Mouse (Mus musculus): ENCODE results near the gene Gtpbp8. TPM values are rescaled to one million over a fixed set of nuclear protein-coding genes. Genes with fewer than 3 reads are reported as not detected.
A peak's percentile ranks its signal among the peaks of the same experiment; 100 is the strongest.

The Gtpbp8 gene
- polyA plus RNA-seq (2015; fragmentation: Nextera tagmentation; extraction: Ambion mirVana), result 32.1 and 34.1 TPM in 2 replicates

DNA sequence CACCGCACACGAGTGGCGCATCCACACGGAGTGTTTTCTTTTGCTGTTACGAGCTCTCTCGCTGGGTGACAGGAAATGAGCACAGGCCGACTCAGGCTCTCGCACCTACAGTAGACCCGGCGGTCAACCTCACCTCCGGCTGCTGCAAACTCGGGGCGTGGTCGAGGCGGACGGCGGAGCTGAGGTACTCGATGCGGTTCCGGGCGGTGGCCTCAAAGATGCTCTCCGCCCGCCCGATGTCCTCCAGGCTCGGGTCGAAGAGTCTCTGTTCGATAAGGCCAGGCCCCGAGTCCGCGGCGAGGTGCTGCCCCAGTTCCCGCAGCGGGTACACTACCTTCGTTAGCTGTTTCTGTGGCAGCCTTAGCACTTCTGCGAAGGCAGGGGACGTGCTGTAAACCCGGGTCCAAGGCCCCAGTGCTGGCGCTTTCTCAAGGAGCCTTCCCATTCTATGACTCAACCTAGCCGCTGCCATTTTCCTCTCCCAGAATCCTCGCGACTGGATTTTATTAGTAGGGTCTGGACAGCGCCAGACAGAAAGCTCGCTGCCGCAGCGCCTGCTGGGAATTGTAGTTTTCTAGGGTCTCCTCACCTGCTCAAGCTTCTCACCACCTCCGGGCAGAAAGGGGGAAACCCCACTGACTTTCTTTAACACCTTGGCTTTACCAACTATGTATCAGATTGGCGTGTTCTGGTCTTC, at the start of gene Gtpbp8:
Gtpbp8 (minus strand) TSS at position 498 of the 697 bp plus-strand sequence.
- Histone ChIP-seq H3K4me1 (peaks cover 15% of the 10 kb centered on the region), H3K36me3 (ENCODE audit: poor library complexity, severe bottlenecking) (peaks cover 10% of the 10 kb centered on the region), H3K9me3 (replicated peaks) (no peaks in the 10 kb centered on the region), H3K27me3 (no peaks in the 10 kb centered on the region), H3K9ac (peak within 1 kb of the TSS; percentile 90), H3K4me2 (peak within 1 kb of the TSS; percentile 68), H3K4me3 (peak within 1 kb of the TSS; percentile 83), H3K27ac (peak within 1 kb of the TSS; percentile 93)
- peak; percentile 97 for ATAC-seq
- WGBS, result under 1% methylated on average over 47 of the region's 47 CpGs

DNA sequence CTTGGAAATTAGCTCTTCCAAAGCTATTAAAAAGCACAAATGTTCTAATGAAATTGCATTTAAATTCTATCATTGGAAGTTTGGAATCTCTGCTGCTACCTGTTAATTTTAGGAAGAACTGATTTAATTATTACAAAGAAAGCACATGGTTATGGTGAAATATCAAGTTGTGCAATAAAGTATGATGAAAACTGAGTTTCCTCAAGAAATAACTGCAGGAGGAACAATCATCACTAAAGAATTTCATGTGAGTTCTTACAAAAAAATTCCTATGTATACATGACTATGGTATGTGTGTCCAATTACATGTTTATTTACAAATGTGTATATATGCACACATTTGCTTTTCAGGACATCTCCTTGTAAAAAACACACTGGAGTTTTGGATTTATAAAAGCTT, 48.3 kb upstream of the Gtpbp8 start:
- Histone ChIP-seq H3K4me2 (no peak overlapping the region), H3K4me1 (no peaks in the 10 kb centered on the region), H3K4me3 (no peak overlapping the region), H3K36me3 (ENCODE audit: poor library complexity, severe bottlenecking) (no peaks in the 10 kb centered on the region), H3K27ac (no peak overlapping the region), H3K9me3 (replicated peaks) (no peaks in the 10 kb centered on the region), H3K9ac (no peak overlapping the region), H3K27me3 (no peaks in the 10 kb centered on the region)
- no peak for ATAC-seq

DNA sequence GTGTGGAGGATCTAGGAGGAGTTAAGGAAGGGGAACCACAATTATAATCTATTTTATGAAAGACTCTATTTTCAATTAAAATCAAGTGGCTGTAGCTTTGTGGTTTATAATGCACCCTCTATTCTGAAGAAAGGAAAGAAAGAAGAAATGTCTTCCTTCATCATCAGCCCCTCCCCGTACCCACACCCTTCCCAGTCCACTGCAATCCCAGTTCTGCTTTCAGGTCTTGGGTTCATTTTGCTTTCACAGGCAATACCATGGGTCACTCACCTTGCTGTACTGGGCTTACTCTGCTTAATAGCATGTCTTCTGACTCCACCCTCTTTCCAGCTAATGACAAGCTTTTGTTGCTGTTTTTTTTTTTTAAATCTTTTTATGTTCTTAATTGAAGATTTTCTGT, 40.8 kb upstream of the Gtpbp8 start:
- Histone ChIP-seq H3K4me1 (no peaks in the 10 kb centered on the region), H3K27ac (no peak overlapping the region), H3K36me3 (ENCODE audit: poor library complexity, severe bottlenecking) (no peaks in the 10 kb centered on the region), H3K4me2 (no peak overlapping the region), H3K9me3 (replicated peaks) (no peaks in the 10 kb centered on the region), H3K4me3 (no peak overlapping the region), H3K9ac (no peak overlapping the region), H3K27me3 (no peaks in the 10 kb centered on the region)
- ATAC-seq, result no peak
- WGBS, result 100% methylated on average over 1 of the region's 1 CpGs

DNA sequence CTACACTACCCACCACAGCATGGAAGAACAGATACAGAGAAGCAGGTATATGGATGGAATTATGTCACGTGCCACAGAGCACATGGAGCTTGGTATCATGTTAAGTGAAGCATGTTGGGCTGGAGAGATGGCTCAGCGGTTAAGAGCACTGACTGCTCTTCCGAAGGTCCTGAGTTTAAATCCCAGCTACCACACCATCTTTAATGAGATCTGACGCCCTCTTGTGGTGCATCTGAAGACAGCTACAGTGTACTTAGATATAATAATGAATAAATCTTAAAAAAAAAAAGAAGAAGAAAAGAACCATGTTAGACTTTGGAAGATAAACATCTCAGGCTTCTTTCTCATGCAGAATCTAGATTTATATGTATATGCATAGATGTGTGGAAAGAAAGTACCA, 34.6 kb upstream of the Gtpbp8 start:
- no peak overlapping the region for H3K9ac ChIP-seq
- H3K9me3 ChIP-seq (replicated peaks), result no peaks in the 10 kb centered on the region
- no peak overlapping the region for H3K4me3 ChIP-seq
- no peak overlapping the region for H3K4me2 ChIP-seq
- 60% methylated on average over 4 of the region's 4 CpGs for WGBS
- ATAC-seq, result no peak
- H3K27me3 ChIP-seq, result no peaks in the 10 kb centered on the region
- H3K27ac ChIP-seq, result no peak overlapping the region
- no peaks in the 10 kb centered on the region for H3K36me3 ChIP-seq (ENCODE audit: poor library complexity, severe bottlenecking)
- no peaks in the 10 kb centered on the region for H3K4me1 ChIP-seq

DNA sequence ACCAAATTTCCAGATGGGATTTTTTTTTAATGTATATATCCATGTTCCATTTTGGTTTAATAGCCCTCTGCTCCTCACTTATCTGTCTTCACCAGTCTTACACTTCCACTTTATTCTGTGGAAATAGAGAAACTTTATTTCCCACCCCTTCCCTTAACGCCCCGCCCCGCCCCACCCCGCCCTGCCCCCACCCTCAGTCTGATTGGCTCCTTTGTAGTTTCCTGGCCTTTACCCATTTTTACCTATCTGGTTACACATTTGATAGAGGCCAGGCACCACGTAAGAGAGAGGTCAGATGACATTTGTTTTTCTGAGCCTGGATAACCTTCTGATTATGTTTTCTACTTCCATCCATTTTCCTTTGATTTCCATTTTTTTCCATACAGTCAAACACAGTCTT, 33.3 kb upstream of the Gtpbp8 start:
- no peaks in the 10 kb centered on the region for H3K9me3 ChIP-seq (replicated peaks)
- WGBS, result 95% methylated on average over 5 of the region's 5 CpGs
- no peak for ATAC-seq
- no peak overlapping the region for H3K27ac ChIP-seq
- H3K9ac ChIP-seq, result no peak overlapping the region
- H3K27me3 ChIP-seq, result no peaks in the 10 kb centered on the region
- no peaks in the 10 kb centered on the region for H3K4me1 ChIP-seq
- H3K4me3 ChIP-seq, result no peak overlapping the region
- no peak overlapping the region for H3K4me2 ChIP-seq
- no peaks in the 10 kb centered on the region for H3K36me3 ChIP-seq (ENCODE audit: poor library complexity, severe bottlenecking)

DNA sequence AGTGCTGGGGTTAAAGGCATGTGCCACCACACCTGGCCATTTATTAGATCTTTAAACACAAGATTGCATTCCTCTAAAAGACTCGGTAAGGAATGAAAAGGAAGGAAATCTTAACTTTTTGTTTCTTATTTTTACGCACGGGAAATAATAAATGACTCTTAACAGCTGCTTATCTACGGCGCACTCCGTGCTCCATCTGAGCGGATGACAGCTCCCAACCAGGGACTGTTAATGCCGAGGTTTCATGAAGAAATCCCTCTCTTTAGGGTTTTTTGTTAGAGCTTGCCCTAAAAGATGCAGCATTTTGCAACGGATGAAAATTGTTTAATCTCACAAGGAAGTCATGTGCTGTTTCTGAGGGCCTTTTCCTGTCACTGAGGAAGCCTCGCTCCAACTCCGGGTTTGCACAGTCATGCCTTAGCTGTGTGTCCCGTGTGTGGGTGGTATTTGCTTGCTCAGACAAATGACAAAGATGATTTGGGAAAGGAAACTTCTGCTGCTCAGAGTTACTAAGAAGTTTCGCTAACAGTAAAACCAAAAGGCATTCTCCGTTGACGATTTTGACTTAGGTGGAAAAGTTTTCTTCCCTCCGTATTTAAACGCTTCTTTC, 32.5 kb upstream of the Gtpbp8 start:
- no peak for ATAC-seq
- H3K36me3 ChIP-seq (ENCODE audit: poor library complexity, severe bottlenecking), result no peaks in the 10 kb centered on the region
- no peaks in the 10 kb centered on the region for H3K27me3 ChIP-seq
- H3K4me1 ChIP-seq, result no peaks in the 10 kb centered on the region
- no peaks in the 10 kb centered on the region for H3K9me3 ChIP-seq (replicated peaks)
- no peak overlapping the region for H3K9ac ChIP-seq
- no peak overlapping the region for H3K4me3 ChIP-seq
- H3K4me2 ChIP-seq, result no peak overlapping the region
- H3K27ac ChIP-seq, result no peak overlapping the region
- 85% methylated on average over 17 of the region's 17 CpGs for WGBS

DNA sequence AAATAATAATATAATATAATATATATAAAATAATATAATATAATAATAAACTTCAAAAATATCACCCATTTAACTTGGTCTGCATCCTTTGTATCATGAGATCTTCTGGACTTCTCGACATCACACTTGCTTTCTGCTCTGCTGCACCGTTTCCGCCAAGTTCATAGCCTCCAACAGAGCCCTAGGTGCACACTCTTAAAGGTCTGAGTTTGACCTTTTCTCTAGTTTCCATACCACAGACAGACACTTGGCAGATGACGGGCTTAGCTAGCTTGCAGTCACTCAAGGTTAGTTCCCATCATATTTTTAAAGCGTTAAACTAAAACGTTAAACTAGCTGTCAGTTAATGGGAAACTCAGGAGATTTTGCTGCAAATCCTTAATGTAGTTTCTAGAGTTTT, 28.0 kb upstream of the Gtpbp8 start:
- 91% methylated on average over 6 of the region's 6 CpGs for WGBS
- Histone ChIP-seq H3K9me3 (replicated peaks) (no peaks in the 10 kb centered on the region), H3K4me1 (no peaks in the 10 kb centered on the region), H3K27ac (no peak overlapping the region), H3K4me2 (no peak overlapping the region), H3K27me3 (no peaks in the 10 kb centered on the region), H3K9ac (no peak overlapping the region), H3K36me3 (ENCODE audit: poor library complexity, severe bottlenecking) (no peaks in the 10 kb centered on the region), H3K4me3 (no peak overlapping the region)
- no peak for ATAC-seq

DNA sequence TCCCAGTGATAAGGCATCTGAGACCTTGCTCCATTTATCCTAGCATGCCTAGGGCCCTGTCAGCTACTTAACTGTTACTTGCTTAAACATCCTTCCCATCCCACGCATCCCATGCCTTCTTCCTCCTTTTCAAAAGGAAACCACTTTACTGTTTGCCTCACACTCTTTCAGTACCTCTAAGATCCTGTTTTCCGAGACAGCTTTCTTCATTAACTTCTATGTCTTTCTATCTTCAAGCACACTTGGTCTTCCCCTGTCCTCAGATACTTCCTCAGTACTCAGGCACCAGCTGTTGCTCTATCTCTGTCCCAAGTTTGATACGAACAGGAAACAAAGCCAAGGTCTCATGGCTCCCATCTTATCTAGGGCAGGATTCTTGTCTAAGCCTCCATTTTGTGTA, 27.5 kb upstream of the Gtpbp8 start:
- 89% methylated on average over 3 of the region's 3 CpGs for WGBS
- Histone ChIP-seq H3K36me3 (ENCODE audit: poor library complexity, severe bottlenecking) (no peaks in the 10 kb centered on the region), H3K4me1 (no peaks in the 10 kb centered on the region), H3K9ac (no peak overlapping the region), H3K4me3 (no peak overlapping the region), H3K27ac (no peak overlapping the region), H3K27me3 (no peaks in the 10 kb centered on the region), H3K9me3 (replicated peaks) (no peaks in the 10 kb centered on the region), H3K4me2 (no peak overlapping the region)
- no peak for ATAC-seq

DNA sequence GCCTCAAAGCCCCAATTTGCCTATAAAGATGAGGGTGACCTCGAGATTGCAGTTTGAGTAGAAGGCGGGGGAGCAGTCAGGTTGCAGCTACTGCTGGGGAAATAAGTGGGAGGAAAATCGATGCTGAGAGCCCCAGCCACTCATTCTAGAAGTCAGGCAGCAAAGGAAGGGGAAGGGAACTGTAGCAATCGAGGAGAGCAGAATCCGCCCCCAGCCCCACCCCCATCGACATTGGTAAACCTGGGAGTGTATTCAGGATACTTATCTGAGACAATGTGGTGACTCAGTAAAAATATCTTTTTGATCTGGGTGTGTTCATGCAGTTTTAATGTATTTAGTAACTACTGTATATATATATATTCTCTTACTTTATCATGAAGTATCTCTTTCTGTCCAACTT, 26.4 kb upstream of the Gtpbp8 start:
- 80% methylated on average over 6 of the region's 6 CpGs for WGBS
- Histone ChIP-seq H3K27ac (no peak overlapping the region), H3K4me2 (no peak overlapping the region), H3K27me3 (no peaks in the 10 kb centered on the region), H3K9ac (no peak overlapping the region), H3K4me3 (no peak overlapping the region), H3K36me3 (ENCODE audit: poor library complexity, severe bottlenecking) (no peaks in the 10 kb centered on the region), H3K4me1 (no peaks in the 10 kb centered on the region), H3K9me3 (replicated peaks) (no peaks in the 10 kb centered on the region)
- no peak for ATAC-seq

DNA sequence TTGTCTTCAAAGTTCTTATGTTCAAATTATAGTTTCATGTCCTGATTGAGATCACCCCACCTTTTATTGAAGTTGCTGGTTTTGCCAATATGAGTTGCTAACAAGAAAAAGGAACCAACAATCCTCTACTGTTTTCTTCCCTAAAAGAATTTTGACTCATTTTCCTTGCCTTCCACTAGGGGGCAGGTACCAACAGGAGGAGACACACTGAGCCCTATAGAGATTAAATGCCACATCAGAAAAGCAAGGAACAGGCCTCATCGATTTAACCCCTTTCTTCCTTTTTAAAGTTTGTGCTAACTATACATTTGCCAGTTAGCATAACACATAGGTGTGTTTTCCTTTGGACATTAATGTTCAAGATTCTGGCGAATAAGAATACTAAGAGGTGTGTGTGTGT, 21.8 kb upstream of the Gtpbp8 start:
- H3K4me3 ChIP-seq, result no peak overlapping the region
- peak; percentile 63; the same call in 1 of the 2 replicates for ATAC-seq
- H3K27me3 ChIP-seq, result no peaks in the 10 kb centered on the region

DNA sequence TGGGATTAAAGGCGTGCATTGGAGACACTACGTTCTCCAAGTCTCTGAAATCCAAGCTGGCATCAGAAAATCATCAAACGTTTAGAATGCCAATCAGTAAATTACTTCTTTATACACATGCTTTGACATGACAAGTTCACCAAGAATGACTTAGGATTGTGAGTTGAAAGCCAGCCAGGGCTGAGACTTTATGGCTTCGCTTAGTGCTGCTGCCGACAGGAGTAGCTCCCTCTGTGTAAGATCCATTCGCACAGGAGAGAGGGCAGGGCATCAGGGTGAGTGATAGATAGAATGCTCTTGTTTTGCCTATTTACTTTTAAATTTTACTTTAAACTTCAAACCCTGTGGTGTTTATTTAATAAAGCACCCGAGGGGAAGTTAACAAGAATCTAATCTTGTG, 21.3 kb upstream of the Gtpbp8 start:
- H3K9me3 ChIP-seq (replicated peaks), result no peaks in the 10 kb centered on the region
- no peak overlapping the region for H3K4me2 ChIP-seq
- no peaks in the 10 kb centered on the region for H3K4me1 ChIP-seq
- no peaks in the 10 kb centered on the region for H3K27me3 ChIP-seq
- WGBS, result 89% methylated on average over 7 of the region's 7 CpGs
- H3K27ac ChIP-seq, result no peak overlapping the region
- no peak for ATAC-seq
- H3K4me3 ChIP-seq, result no peak overlapping the region
- H3K36me3 ChIP-seq (ENCODE audit: poor library complexity, severe bottlenecking), result no peaks in the 10 kb centered on the region
- no peak overlapping the region for H3K9ac ChIP-seq

More for the DNA sequence above, 21.8 kb upstream of the Gtpbp8 start:
- Histone ChIP-seq H3K4me2 (no peak overlapping the region), H3K9me3 (replicated peaks) (no peaks in the 10 kb centered on the region), H3K36me3 (ENCODE audit: poor library complexity, severe bottlenecking) (no peaks in the 10 kb centered on the region), H3K27ac (no peak overlapping the region), H3K9ac (no peak overlapping the region), H3K4me1 (no peaks in the 10 kb centered on the region)
- 50% methylated on average over 2 of the region's 2 CpGs for WGBS

DNA sequence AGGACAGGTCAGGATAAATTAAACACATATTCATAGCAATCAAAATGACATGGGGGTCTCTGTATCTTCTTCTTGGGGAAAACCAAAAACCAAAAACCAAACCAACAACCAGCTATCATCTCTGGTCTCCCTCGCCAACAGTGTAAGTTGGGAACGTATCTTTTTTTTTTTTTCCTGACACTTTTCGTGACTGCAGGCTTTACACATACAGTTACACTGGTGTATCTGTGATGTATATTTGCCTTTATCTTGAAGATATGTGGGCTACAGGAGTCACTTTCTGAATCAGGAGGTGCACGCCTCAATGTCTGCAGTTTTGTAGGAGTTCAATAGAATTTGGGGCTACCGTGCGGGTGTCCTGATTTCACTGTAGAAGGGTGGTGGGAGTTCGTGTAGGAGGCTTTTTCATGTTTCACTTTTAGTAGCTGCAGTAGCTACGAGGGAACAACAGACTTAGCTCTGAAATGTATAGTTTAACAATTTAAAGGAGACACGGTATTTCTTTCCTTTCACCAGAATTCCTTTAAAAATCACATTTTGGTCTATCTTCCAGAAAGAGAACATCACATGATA, 20.2 kb upstream of the Gtpbp8 start:
- no peak for ATAC-seq

More for the DNA sequence above, 20.2 kb upstream of the Gtpbp8 start:
- no peaks in the 10 kb centered on the region for H3K4me1 ChIP-seq
- WGBS, result 87% methylated on average over 9 of the region's 9 CpGs
- H3K27me3 ChIP-seq, result no peaks in the 10 kb centered on the region
- no peak overlapping the region for H3K4me3 ChIP-seq
- H3K4me2 ChIP-seq, result no peak overlapping the region
- no peak overlapping the region for H3K9ac ChIP-seq
- no peak overlapping the region for H3K27ac ChIP-seq
- H3K36me3 ChIP-seq (ENCODE audit: poor library complexity, severe bottlenecking), result no peaks in the 10 kb centered on the region
- H3K9me3 ChIP-seq (replicated peaks), result no peaks in the 10 kb centered on the region
